Mouse (Mus musculus): ENCODE results near the gene Nes.

Nes gene

DNA sequence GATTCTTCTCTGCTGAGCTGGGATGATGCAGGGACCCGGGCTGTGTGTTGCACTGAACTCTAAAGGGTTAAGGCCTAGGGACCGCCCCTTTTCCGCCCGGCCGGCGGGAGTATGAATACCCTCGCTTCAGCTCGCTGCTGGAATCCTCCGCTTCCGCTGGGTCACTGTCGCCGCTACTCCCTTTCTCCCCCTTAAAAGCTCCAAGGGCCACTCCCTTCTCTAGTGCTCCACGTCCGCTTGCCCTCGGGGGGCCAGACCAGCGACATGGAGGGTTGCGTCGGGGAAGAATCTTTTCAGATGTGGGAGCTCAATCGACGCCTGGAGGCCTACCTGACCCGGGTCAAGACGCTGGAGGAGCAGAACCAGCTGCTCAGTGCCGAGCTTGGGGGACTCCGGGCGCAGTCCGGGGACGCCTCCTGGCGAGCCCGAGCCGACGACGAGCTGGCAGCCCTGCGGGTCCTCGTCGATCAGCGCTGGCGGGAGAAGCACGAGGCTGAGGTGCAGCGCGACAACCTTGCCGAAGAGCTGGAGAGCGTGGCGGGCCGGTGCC, at the start of gene Nes:
Gene Nes, plus strand, starts transcription at position 140 of the 550 bp plus-strand sequence.
- no peak for DNase-seq

DNA sequence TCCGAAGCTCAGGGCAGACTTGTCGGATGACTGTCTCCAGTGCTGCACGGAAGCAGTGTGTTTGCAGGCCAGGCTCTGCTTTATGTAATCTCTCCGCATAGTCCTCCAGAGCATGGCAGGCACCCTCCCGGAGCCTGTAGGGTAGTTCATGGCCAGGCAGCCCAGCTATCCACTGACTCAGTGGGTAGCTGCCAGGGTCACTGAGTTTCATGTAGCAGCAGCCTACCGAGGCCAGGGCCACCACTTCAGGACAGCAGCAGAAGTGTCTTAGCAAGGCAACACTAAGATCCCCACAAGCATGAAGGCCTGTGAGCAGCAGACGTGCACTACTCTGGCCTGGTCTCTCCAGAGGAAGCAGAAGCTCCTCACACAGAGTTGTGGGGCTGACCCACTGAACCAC, 45.9 kb upstream of the Nes start:
- DNase-seq = no peak

DNA sequence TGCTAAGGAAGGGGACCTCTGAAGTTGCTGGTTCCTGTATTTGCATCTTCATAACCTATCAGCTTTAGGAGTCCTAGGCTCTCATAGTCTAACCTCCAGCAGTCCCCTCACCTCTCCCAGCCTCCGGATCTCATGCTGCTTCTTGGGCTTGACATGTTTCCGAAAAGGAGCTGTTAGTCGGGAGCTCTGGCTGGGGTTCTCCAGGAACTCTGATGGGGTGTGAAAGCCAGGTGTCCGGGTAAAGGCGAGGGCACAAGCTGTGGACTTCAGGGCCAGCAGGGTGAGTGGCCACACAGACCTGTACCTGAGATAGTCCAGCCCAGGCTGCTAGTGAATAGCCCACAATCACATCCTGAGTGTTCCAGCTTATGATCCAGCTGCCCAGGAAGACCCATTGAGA, 43.4 kb upstream of the Nes start:
- no peak for DNase-seq

DNA sequence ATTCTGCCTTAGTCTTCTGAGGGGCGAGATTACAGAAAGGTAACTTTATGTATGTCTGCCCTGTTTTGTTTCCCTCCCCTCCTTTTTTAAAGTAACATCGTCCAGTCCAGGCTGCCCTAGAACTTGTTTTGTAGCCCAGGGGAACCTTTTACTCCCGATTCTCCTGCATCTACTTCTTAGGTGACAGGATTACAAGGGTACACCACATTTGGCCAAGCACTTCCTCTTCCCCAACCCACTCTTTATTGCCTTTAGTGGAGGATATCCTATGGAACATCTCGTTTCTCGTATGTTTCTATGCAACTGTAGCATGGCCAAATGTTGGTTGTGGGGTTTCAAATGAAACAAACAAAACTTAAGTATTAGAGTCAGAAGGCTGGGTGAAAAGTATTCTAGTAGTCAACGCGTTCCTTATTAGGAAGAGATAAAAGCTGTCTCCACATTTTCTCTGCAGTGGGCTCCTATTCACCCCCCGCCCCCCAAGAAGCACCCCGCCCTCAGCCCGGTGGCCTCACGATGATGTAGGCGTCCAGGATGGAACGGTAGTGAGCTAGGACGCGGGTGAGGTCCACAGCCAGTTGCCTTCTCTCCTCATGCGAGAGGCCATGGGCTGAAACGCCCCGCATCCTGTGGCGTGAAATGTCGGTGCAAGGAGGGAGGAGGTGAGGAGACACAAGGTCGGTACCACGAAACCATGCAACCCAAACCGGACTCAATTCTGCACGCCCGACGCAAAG, 41.4 kb upstream of the Nes start:
- DNase-seq = no peak

DNA sequence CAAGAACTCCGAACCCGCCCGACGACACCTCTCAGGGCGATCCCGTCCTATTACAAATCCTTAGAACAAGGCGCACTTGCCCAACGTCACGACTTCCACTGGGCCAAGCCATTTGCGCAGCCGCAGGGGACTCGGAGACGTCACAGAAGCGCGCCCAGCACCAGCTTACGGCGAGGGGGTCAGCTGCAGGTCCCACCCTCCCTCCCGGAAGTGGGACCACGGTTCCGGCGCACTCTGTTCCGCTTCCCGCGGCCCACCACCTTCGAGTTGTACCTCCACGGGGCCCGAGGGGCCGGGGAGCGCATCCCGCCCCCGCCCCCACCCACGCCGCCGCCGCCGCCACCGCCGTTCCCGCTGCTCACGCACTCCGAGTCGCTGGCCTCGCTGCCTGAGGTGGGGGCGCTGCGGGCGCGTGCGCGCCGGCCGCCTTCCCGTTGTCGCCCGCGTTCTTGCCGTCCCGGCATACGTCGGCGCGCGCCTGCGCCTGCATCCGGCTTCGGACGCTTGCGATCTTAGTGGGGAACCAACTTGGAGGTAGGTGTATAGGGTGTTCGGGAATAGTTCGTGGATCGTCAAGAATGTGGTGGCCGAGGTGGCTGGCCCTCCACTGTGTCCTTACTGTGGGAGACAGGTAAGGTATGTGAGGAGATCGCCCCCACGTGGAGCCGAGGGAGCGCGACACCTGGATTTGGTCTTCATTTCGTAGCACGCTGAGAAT, 40.6 kb upstream of the Nes start, which contains the start of the genes Isg20l2 and Rrnad1:
Gene Isg20l2, plus strand, starts transcription at position 237 of the 718 bp plus-strand sequence.
Gene Rrnad1, minus strand, starts transcription at position 640 of the 718 bp plus-strand sequence.
- peak; percentile 98 for DNase-seq

DNA sequence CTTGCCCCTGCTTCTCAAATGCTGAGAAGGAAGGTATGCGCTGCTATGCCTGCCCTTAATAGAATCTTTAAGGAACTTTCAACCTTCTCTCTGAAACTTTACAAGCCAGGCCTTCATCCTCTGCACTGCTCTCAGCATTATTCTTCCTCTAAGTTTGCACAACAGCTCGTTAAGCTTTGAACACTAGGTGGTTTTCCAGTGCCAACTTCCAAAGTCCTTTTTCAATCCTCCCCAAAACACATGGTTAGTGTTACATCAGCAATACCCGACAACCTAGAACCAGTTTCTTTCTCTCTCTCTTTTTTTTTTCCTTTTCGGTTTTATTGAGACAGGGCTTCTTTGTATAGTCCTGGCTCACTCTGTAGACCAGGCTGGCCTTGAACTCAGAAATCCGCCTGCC, 36.9 kb upstream of the Nes start:
- no peak for DNase-seq

DNA sequence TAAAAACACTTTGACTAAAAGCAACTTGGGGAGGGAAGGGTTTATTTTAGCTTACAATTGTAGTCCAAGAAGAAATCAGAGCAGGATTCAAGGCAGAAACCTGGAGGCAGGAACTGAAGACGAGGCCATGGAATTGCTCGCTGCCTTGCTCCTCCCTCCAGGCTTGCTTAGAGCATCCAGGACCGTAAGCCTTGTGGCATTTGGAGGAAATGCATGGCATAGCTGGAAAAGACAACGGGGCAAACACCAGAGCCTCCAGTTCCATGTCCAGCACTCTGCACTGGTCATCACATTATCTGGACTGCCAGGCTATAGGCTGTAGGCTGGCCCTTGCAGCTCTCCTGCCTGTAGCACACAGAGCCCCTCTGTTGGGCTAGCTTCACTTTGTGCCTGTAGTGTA, 36.4 kb upstream of the Nes start:
- DNase-seq = no peak

DNA sequence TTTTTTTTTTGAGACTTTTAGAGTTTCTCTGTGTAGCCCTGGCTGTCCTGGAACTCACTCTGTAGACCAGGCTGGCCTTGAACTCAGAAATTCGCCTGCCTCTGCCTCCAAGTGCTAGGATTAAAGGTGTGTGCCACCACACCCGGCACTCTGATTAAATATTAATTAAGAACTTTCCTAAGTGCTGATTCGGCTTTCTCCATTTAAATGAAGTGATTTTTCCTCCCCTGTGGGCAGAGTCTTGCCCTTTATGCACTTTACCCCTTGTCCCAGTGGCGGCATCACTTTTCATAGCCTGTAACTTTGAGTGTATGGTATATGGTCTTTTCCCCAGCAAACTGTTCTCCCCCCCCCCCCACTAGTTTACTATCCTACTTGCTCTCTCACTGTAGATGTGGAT, 35.7 kb upstream of the Nes start:
- DNase-seq = no peak

DNA sequence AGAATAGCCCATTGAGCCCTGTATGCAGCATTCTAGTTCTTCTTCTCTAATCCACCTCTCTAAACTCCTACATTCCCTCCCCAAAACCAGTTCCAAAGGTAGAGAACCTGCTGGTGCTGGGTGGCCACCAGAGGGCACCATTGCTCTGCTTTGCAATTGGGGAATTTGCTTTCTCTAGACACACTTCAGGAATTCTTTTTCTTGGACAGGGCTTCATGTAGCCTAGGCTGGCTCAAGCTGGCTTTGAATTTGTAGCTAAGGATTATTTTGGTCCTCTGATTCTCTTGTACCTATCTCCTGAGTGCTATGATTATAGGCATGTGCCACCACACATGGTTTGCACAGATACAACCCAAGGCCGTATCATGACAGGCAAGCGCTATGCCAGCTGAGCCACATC, 35.1 kb upstream of the Nes start:
- DNase-seq = peak; percentile 78

DNA sequence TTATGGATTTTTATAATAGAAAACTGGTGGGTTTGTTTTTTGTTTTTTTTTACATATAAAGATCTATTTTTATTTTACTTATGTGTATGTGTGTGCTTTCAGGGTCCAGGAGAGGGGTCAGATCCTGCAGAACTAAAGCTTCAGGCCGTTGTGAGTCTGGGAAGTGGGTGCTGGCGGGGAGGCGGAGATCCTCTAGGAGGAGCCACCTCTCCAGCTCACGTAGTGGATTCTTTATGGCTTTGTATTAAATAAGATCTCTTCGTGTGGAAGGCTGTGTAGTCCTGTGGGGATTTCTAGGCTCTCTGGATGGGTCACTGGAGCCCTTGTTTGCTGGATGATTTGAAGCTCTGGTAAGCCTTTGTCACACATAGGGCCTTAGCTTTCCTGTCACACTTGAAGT, 30.3 kb upstream of the Nes start:
- no peak for DNase-seq

DNA sequence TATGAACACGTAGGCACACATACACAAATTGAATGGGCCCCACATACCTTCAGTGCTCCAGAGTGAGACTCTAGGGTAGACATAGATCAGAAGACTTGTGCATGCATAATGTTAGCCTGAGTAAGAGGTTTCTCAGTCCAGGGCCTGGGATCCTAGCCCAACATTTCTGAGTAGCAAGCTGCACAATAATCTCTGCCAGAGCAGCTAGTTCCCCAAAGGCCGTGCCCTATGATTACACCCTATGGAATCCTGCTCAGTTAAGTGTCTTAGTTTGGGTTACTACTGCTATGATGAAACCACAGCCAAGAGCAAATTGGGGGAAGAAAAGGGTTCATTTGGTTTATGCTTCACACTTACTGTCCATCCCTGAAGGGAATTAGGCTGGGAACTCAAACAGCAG, 28.4 kb upstream of the Nes start:
- no peak for DNase-seq

DNA sequence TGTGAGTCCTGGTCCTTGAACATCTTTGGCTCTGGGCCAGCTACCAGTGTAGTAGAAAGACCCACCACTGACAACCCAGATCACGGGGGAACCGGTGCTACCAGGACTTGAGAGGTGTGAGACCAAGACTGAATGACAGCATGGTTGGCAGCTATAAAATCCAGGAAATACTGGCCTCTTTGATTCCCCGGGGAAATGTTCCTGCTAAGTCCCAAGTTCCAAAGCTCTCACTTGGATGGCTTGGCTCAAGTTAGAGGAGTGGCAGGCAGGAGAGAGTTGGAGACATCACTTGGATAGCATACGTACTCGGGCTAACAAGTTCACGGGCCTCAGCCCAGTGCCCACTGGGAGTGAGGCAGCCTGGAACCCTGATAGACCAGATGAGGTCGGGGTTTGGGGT, 27.3 kb upstream of the Nes start:
- DNase-seq = no peak

DNA sequence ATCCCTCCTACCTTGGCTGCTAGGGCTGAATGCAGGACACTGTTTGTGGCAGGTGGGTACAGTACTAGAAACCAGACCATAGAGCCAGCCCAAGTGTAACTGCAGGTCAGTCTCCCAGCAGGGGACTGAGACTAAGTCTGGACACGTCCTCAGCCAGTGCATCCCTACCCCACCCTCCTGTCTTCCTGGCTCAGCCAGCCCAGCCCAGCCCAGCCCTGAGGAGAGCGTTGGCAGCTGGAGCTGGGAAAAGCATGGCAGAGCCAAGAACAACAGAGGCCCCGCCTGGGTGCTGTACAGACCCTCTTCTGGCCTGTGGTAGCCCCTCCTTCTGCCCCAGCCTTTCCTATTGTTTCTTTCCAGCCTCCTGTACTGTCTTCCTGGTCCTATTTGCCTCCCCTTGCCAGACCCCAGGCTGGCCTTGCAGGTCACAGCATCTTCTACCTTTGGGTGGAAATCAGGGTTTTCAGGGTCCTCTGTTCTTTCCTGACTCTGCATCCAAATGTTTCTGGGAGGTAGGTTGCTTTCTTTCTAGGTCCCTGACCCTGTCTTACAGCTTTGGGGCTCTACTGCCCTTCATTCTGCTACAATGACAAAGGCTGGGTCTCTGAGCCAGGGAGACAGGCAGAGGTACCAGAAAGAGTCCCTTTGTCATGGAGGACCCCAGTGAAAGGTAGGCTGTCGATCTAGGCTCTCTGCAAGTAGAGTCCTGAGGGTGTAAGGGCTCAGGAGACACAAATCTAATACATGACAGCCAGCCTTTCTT, 25.9 kb upstream of the Nes start:
- DNase-seq = no peak

DNA sequence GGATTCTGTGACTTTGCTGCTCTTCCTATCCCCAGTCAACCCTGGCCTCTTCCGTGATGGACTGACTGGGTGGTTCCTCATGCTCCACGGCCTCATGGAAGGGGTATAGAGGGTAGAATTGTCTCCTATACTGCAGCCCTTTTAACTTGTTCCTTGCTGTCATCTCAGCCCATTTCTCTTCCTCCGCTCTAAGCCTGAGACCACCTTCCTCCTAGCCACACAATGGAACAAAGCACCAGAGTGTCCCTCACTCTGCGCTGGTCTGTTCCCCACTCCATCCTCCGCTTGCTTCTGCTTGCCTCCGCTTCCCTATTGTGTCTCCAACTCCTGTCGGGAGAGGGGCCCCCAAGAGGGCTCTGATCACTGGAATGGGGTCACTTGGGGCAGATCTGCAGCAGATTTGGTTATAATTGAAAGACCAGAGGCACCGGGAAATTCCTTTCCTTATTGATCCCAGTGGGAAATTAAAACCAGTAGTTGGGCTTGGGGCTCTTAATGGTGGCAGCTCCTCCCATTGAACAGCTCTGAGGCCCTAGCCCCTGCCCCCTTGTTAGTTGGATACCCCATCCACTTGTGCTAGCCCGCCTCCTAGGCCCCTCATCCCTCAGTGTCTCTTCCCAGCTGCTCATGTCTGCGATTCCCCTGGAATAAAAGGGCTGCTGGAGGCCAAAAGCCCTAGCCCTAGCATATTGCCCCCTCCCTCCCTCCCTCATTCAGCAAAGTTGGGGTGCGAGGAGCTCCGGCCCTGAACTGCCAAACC, 24.9 kb upstream of the Nes start:
- no peak for DNase-seq

DNA sequence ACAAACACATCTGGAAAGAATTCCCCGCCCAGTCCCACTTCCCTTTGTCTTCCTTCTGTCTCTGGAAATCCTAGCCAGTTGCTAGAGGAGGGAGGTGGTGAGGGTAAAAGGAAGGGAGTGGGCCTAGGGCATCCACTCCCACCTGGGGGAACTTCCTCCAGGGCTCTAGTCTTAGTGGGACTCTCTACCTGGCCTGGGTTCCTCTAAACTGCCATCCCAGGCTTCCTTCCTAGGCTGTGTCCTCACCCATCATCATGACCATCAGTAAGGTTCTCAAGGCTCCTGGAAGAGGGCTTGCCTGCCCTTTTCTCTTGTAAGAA, 24.4 kb upstream of the Nes start:
- DNase-seq = no peak

DNA sequence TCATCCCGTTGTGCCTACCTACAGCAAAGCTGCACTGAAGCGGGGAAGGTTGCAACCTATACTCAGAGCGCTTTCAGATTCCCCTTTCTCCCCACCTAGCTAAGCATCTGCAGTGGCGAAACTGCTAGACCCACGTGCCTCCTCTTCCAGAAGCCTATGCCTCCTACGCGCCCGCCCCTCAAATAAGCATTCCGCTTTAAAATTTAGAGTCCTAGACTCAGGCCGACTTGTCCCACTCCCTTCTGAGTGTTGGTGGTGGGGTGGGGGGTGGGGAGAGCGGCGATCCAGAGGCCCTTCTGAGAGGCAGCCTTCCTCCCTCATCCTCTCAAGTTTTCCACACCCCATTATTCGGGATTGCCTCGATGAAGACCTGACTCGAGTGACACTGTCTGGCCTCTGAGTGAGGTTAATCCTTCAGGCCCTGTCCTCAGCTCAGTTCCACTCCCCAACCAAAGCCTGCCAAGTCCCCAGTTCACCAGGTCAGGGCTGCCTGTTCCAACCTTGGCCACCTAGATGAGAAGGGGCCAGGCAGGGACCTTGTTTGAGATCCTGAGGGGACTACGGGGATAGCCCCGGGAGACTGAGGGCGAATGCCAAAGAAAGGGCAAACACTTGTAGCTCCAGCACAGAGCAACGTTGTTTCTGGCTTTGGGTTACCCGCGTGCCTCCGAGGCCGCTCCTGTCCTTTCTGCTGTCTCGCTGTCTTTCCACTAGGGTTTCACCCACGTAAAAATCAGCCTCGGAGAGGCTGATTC, 23.6 kb upstream of the Nes start:
- DNase-seq = no peak

DNA sequence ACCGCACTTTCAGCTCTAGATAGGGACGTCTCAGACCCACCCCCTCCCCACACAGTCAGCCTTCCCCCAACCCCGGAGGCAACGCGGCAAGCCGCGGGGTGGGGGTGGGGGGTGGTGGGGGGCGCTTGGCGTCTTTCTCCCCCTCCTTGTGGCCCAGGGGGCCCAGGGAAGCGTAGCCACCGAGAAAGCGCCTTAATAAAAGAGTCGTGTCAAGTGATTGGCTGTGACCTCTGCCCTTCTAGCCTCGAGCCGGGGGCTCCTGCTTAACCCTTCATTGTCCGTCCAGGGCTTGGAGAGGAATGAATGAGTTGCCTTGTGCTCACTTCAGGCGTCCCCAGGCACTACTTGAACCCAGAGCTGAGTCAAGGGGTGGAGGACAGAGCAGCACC, 23.1 kb upstream of the Nes start:
- DNase-seq = no peak

DNA sequence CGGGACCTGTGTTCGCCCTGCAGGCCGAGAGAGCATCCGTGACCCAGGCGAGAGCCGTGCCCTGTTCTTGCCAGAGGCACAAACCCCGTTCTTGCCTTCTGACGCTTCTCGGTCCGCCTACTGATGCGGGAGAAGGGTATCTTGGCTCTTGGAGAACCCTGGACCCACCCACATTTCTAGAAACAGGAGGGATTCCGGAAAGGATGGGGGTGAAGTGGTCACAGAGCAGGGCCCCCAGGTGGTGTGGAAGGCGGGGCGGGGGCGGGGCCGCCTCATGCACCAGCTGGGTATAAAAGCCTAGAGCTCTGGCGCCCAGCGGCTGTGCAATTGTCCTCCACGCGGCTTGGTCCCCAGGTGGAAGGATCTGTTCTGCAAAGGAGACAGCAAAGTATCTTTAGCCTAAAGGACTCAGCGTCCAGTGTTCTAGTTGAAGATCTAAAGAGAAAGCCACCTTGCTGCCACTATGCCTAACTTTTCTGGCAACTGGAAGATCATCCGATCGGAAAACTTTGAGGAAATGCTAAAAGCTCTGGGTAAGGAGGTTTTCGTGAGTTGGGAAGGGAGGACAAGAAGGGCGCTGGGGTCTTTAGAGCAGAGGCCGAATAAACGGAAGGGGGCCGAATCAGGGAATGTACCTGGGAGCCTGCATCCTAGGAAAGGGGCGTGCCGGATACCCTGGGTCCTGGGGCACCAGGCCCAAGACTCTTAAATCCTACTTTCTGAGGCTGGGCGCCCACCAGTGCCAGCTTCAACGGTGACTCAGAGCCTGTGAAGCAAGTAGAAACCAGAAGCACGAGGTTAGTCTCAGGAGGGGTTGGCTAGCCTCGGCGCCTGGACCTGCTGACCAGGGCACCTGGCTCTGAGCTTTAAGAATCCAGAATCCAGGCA, 22.3 kb upstream of the Nes start, which contains the start of gene Crabp2:
Gene Crabp2, plus strand, starts transcription at position 289 of the 888 bp plus-strand sequence.
- no peak for DNase-seq

DNA sequence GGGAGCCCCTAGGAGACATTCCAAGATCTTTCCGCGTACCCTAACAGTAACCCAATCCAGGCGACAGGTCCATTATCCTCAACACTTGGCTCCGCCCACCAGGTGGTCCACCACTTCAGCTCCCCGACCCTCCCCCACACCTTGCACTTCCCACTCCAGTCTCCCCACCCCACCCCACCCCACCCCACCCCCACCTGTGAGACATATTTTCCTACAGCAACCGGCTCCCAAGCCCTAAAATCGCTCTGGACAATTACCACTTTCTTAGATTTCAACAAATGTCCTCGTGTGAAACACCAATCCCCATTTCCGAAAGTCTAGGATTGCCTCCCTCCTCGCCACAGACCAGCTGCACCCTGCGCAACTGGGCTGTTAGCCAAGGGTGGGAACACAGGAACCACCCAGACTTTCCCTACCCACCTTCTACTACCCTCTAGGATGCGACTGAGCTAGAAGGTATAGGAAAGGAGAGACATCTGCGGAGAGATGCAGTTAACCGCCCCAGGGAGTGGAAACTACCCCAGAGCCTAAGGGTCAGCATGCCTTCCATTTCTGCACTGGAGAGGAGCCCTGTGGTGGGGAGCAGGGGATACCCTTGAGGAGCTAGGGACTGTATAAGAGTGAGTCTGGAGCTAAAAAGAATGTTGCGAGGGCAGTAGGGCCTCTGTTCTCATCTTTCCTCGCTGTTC, 21.5 kb upstream of the Nes start:
- DNase-seq = no peak

DNA sequence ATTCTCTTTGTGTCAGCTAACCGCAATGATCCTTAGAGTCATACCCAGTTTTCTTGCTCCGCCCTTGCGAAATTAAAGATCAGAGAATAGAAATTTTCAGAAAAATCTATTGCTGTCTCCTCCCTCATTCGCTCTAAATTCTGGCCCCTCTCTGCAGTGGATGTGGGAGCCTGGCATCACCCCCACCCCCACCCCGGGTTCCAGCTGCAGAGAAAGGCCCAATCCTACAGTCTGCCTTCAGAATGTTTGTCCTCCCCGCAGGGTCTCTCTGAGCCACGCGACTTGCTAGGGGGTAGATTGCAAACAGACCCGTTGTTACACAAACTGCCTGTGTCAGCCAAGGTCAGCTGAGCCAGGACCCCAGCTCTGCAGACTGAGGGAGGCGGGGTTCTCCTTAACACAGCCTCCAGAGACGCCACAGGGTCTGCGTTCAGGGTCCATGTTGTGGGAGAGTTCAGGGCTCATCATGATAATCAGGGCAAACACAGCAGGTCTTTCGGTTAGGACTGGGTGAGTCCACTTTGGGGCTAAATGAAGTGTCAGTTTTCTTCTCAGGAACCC, 20.8 kb upstream of the Nes start:
- DNase-seq = no peak
